ENCODE assay signal across 8 mouse cellular contexts in genomic region chr11:7213501-7214341, GRCm38 (mm10). TPM values are rescaled to one million over a fixed set of nuclear protein-coding genes. Genes with fewer than 3 reads are reported as not detected.
DNase-seq lines count a peak whose midpoint lies in the region; ATAC-seq lines count a peak whose summit lies in the region.

Gene Igfbp3, minus strand, starts transcription at chr11:7213923.

- peak; percentile 10 for DNase-seq in gastrocnemius, adult 18-20 months (ENCODE audit: low spot score)
- DNase-seq in gastrocnemius, adult 8-10 months (ENCODE audit: low spot score in 2 of 2): no peak
- peak; percentile 76 to 86 for DNase-seq in cerebellum, postnatal 25 days
- peak; percentile 80 to 86 for DNase-seq in frontal cortex, postnatal 36 days (ENCODE audit: low spot score in 2 of 2)
- peak; percentile 56 to 81 for DNase-seq in left cerebral cortex, adult 8-10 months (ENCODE audit: low spot score in 2 of 2)
- peak; percentile 96 for DNase-seq in midbrain, embryonic 11.5 days (ENCODE audit: low spot score, missing footprints)
- peak; percentile 58 for DNase-seq in telencephalon, adult 2 months (ENCODE audit: low read depth, low spot score)

- no peaks in the 10 kb centered on the region for H3K9me3 ChIP-seq in hindbrain, embryonic 13.5 days
- H3K9me3 ChIP-seq in midbrain, embryonic 11.5 days (ENCODE audit: control insufficient read depth, low read length): no peaks in the 10 kb centered on the region

- H3K4me1 ChIP-seq in hindbrain, embryonic 13.5 days (replicated peaks): peaks cover 33% of the 10 kb centered on the region
- peaks cover 9% of the 10 kb centered on the region for H3K4me1 ChIP-seq in midbrain, embryonic 11.5 days (ENCODE audit: control insufficient read depth, insufficient read depth, low read length)

- H3K27ac ChIP-seq in hindbrain, embryonic 13.5 days: peak within 1 kb of the TSS; percentile 89
- no peak within 1 kb of the TSS for H3K27ac ChIP-seq in midbrain, embryonic 11.5 days (ENCODE audit: low read depth, low read length)

- H3K36me3 ChIP-seq in hindbrain, embryonic 13.5 days: no peaks in the 10 kb centered on the region
- no peaks in the 10 kb centered on the region for H3K36me3 ChIP-seq in midbrain, embryonic 11.5 days (ENCODE audit: control insufficient read depth, insufficient read depth, low read length)

- peak; percentile 93 for ATAC-seq in hindbrain, embryonic 13.5 days (ENCODE audit: low FRiP score)
- ATAC-seq in midbrain, embryonic 11.5 days (ENCODE audit: low FRiP score): peak; percentile 85

- under 1% methylated on average over 99 of the region's 104 CpGs for WGBS in hindbrain, embryonic 13.5 days
- WGBS in midbrain, embryonic 11.5 days: under 1% methylated on average over 90 of the region's 104 CpGs

- peak within 1 kb of the TSS; percentile 82 for H3K9ac ChIP-seq in hindbrain, embryonic 13.5 days
- H3K9ac ChIP-seq in midbrain, embryonic 11.5 days (ENCODE audit: low read length): peak within 1 kb of the TSS; percentile 67

- H3K4me3 ChIP-seq in hindbrain, embryonic 13.5 days: peak within 1 kb of the TSS; percentile 68
- peak within 1 kb of the TSS; percentile 57 for H3K4me3 ChIP-seq in midbrain, embryonic 11.5 days (ENCODE audit: low read depth, low read length)

- peak within 1 kb of the TSS; percentile 86 for H3K4me2 ChIP-seq in hindbrain, embryonic 13.5 days
- peak within 1 kb of the TSS; percentile 88 for H3K4me2 ChIP-seq in midbrain, embryonic 11.5 days

- H3K27me3 ChIP-seq in hindbrain, embryonic 13.5 days: peaks cover 35% of the 10 kb centered on the region
- H3K27me3 ChIP-seq in midbrain, embryonic 11.5 days (ENCODE audit: control insufficient read depth, insufficient read depth, low read length): peaks cover 28% of the 10 kb centered on the region

RNA-seq across cellular contexts. Expression of gene Igfbp3, which starts in this region (rescaled TPM):
- 10 to 100 TPM; 12.0 to 13.4 TPM for total RNA-seq in gastrocnemius, adult 18-20 months (2021)
- 1 to 10 TPM; 4.0 to 9.3 (median 6.5) TPM for total RNA-seq in gastrocnemius, adult 8-10 months (2022)
- polyA plus RNA-seq in hindbrain, embryonic 13.5 days (2015; fragmentation: Nextera tagmentation; extraction: Ambion mirVana): 13.8 and 14.1 TPM in 2 replicates
- total RNA-seq in left cerebral cortex, adult 8-10 months (2022): 1 to 10 TPM; 6.5 to 7.4 (median 6.7) TPM
- 6.2 and 8.2 TPM in 2 replicates for polyA plus RNA-seq in midbrain, embryonic 11.5 days (2014; fragmentation: Nextera tagmentation; extraction: Ambion mirVana)

Comparison
In these comparisons a context has a peak if more than half of its experiments do, and no peak if none do; other contexts are left out.
1. DNase-seq: peak in gastrocnemius, adult 18-20 months (single experiment), cerebellum, postnatal 25 days (2 of 2), frontal cortex, postnatal 36 days (2 of 2), left cerebral cortex, adult 8-10 months (2 of 2), midbrain, embryonic 11.5 days (single experiment) and telencephalon, adult 2 months (single experiment); none in gastrocnemius, adult 8-10 months (0 of 2).